Mouse (Mus musculus): ENCODE data around the gene Rab40c. TPM values are rescaled to one million over a fixed set of nuclear protein-coding genes. Genes with fewer than 3 reads are reported as not detected.

Gene Rab40c
- total RNA-seq, 2 experiments from 2014 or later, result 16.1 to 16.6 TPM

GRCm38 (mm10) chr17:25895415-25895814 lies 24.1 kb downstream of the Rab40c start:
- DNase-seq, result no peak

GRCm38 (mm10) chr17:25893975-25894617 lies 25.4 kb downstream of the Rab40c start:
- DNase-seq, result peak; percentile 77

GRCm38 (mm10) chr17:25888837-25889236 lies 30.7 kb downstream of the Rab40c start:
- no peak for DNase-seq

- DNase-seq, result no peak
Measured at GRCm38 (mm10) chr17:25887467-25887866, 32.1 kb downstream of the Rab40c start.

- no peak for DNase-seq
Measured at GRCm38 (mm10) chr17:25886806-25887205, 32.7 kb downstream of the Rab40c start.

GRCm38 (mm10) chr17:25885636-25886035 lies 33.9 kb downstream of the Rab40c start:
- DNase-seq, result no peak

- no peak for DNase-seq
Measured at GRCm38 (mm10) chr17:25883824-25884223, 35.7 kb downstream of the Rab40c start.

GRCm38 (mm10) chr17:25883268-25883667 lies 36.3 kb downstream of the Rab40c start:
- DNase-seq, result no peak

GRCm38 (mm10) chr17:25882306-25882705 lies 37.2 kb downstream of the Rab40c start:
- DNase-seq, result no peak

- no peak for DNase-seq
Measured at GRCm38 (mm10) chr17:25881691-25882090, 37.8 kb downstream of the Rab40c start.

- no peak for DNase-seq
Measured at GRCm38 (mm10) chr17:25880913-25881641, 38.5 kb downstream of the Rab40c start.

GRCm38 (mm10) chr17:25880196-25880910 lies 39.2 kb downstream of the Rab40c start, which contains the start of gene Wfikkn1:
Gene Wfikkn1 (minus strand): TSS chr17:25880858.
- peak; percentile 7 for DNase-seq

GRCm38 (mm10) chr17:25879750-25880149 lies 39.8 kb downstream of the Rab40c start:
- DNase-seq, result no peak

GRCm38 (mm10) chr17:25879261-25879660 lies 40.3 kb downstream of the Rab40c start:
- peak; percentile 33 for DNase-seq

GRCm38 (mm10) chr17:25878611-25879180 lies 40.8 kb downstream of the Rab40c start:
- no peak for DNase-seq

GRCm38 (mm10) chr17:25877741-25878610 lies 41.6 kb downstream of the Rab40c start:
- DNase-seq, result no peak

- no peak for DNase-seq
Measured at GRCm38 (mm10) chr17:25877025-25877424, 42.5 kb downstream of the Rab40c start.

GRCm38 (mm10) chr17:25876347-25876915 lies 43.1 kb downstream of the Rab40c start:
- no peak for DNase-seq

- DNase-seq, result peak; percentile 90
Measured at GRCm38 (mm10) chr17:25875171-25876136, 44.1 kb downstream of the Rab40c start.

GRCm38 (mm10) chr17:25874721-25875170 lies 44.8 kb downstream of the Rab40c start, which contains the start of gene Mettl26:
Gene Mettl26 (plus strand): TSS chr17:25875074.
- peak; percentile 96 for DNase-seq
